Mouse (Mus musculus) Patski (cell line): ENCODE data around the gene Det1. TPM values are rescaled to one million over a fixed set of nuclear protein-coding genes. Genes with fewer than 3 reads are reported as not detected.

ENCODE experiments used
- ATAC-seq: fragments of 100-300 bp; one replicate; pipeline ENCODE4 v1.8.0; 2021
- CTCF ChIA-PET: fragments of 350-600 bp; sonication (Branson Sonifier 250); formaldehyde crosslinking; loops from one replicate; lab custom pipeline; 2022; ENCODE audit warnings: inconsistent platforms; lab: Charles Lee
- POLR2A ChIA-PET: fragments of 350-600 bp; sonication (Branson Sonifier 250); formaldehyde crosslinking; loops from one replicate; lab custom pipeline; 2022; ENCODE audit warnings: antibody characterized with exemption, inconsistent platforms; lab: Charles Lee
- DNase-seq: peaks from one replicate; pipeline ENCODE4 v3.0.0-alpha.2; 2011; ENCODE audit warnings: low read depth, low spot score
- H3K27me3 ChIP-seq: fragments of 371-371 bp; one replicate; pipeline ENCODE4 v1.5.1; 2021
- CTCF ChIP-seq: fragments of 100-300 bp; IDR thresholded peaks from one replicate; pipeline ENCODE4 v1.5.1; 2021
- in situ Hi-C: fragments of 300-500 bp; cut with MboI; formaldehyde crosslinking; loops from 3 replicates; pipeline ENCODE4 v1.11.1; 2018; ENCODE audit warnings: low pct_unique_long_range_greater_than_20kb, mixed read lengths
- polyA plus RNA-seq: library from polyadenylated mRNA; unstranded; gene quantifications from one replicate; pipeline ENCODE4 v1.2.3, GENCODE M21; 2021

Gene Det1
- polyA plus RNA-seq, 1 experiment from 2014 or later, result 10.9 TPM

DNA sequence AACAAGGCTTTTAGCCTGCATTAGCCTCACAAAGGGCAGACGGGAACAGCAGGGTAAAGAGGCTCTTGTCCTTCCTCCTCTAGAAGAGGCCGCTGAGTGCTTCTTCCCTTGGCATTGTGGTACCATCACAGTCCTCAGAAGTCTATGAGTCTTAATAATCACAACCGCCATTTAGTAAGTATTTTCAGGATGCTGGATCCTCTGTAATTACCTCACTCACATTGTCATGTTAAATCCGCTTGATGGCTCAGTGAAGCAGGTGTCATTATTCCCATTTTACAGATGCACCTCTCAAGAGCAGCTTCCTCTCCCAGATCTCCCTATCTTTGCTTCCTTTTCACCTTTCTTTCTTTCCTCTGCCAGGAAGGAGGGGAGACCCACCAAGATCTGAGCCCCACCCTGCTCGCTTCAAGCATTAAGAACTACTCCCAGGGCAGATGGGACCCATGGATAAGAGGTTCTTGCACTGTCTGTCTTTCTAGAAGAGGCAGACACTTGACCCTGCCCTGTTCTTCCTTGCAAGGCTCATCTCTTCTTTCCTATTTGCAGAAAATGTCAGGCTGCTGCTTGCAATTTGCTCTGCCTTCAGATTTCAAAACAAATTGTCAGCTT is 8.1 kb upstream of the Det1 start:
- ATAC-seq (no peak), DNase-seq (no peak)
- peaks cover 28% of the 10 kb centered on the region for H3K27me3 ChIP-seq
- CTCF ChIA-PET, result no interaction called here
- POLR2A ChIA-PET, result no interaction called here
- in situ Hi-C loops, result no loop called here
- no peak for TF ChIP-seq CTCF

DNA sequence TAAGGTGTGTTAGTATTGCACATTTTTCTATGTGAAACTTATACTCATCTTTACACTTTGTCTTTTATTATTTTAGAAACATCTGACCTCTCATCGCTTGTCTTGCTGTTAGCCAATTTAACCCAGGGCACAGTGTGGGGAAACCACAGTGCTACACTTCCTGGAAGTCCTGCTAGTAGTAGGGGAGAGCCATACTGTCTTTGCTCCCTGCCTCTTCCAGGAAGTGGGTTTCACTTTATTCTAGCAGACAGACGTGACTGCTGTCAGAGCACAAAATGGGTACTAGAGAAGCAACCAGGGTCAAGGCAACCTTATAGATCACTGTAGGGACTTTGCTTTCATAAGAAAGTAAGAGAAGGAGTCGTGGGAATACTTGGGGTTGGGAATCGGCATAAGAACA is 7.0 kb upstream of the Det1 start:
- POLR2A ChIA-PET, result no interaction called here
- CTCF ChIA-PET, result no interaction called here
- in situ Hi-C loops, result no loop called here
- TF ChIP-seq CTCF, result no peak
- DNase-seq, result no peak
- H3K27me3 ChIP-seq, result peaks cover 28% of the 10 kb centered on the region
- no peak for ATAC-seq

DNA sequence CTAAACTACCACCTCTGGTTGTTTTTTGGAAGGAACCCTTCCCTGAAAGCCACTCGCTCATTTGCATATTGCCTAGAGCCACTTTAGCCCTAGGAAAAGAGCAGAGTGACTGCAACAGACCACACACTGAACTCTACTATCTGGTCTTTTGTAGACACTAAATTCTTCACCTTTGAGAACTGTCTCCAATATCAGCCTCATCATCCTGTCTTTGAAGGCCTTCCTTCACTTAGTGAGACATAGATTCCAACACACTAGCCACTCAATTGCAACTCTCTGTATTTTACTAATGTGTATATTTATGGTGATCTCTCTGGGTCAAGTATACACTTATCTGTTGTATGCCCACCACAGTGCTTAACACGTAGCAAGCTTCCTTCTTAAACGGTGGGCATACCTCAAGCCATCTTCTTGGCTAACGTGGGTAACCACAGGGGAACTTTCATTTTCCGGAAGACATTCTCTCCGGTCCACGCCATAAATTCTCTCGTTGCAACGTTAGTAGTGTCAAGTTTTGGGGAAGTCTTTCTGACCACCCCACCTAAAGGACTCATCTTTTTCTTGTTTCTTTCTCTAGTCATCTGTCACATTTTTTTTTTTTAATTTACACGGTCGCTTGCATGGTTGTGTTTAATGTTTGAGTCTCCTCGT is 872 bp downstream of the Det1 start:
- DNase-seq, result no peak
- TF ChIP-seq CTCF, result no peak
- POLR2A ChIA-PET, result no interaction called here
- ATAC-seq, result no peak
- CTCF ChIA-PET, result interaction anchor here (1.4 kb wide), 1 partner anchor 28 kb away, joined by 3 read pairs; no protein-coding TSS in a partner anchor
- H3K27me3 ChIP-seq, result no peaks in the 10 kb centered on the region
- in situ Hi-C loops, result no loop called here

DNA sequence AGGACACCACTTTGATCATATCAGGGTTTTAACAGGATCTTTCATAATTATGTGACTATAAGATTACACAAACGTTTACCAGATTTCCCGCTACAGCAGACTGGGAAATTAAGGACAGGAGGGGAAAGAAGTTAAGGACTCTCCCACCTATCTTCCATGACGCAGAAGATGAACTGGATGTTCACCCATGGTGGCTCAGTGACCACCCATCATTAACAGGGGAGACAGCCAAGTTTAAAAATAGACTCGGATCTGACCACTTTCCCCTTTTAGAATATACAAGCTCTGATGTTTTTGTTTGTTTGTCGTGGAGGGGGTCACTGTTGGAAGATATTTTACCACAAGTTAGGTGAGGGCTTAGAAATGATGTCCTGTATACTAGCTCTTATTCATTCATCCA is 5.5 kb downstream of the Det1 start:
- in situ Hi-C loops, result no loop called here
- ChIA-PET POLR2A (no interaction called here), CTCF (interaction anchor here (1.9 to 2.3 kb wide), 2 partner anchors 29 to 49 kb away, joined by 4 to 5 read pairs; no protein-coding TSS in a partner anchor)
- no peak for DNase-seq
- H3K27me3 ChIP-seq, result no peaks in the 10 kb centered on the region
- no peak for ATAC-seq
- TF ChIP-seq CTCF, result no peak

DNA sequence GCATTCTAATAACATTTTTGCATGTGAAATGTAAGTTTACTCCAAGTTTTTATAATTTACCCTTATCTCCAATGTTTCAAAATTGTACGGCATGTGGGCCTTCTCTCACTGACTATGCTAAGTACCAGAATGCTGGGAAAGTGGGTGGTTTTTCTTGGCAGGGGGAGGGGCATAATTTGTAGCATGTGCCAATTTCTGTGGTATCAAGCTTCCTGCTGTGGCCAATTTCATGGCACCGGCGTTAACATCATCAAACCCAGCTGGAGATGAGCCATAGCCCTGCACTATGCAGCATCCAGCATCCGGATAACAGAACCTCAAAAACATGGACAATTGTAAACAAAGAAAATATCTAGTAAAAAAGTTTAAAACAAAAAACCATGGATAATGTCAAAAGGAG is 9.8 kb downstream of the Det1 start:
- no peaks in the 10 kb centered on the region for H3K27me3 ChIP-seq
- POLR2A ChIA-PET, result no interaction called here
- CTCF ChIA-PET, result interaction anchor here (1.2 to 1.3 kb wide), 2 partner anchors 10 to 50 kb away, joined by 3 to 6 read pairs; partner anchors contain the start of gene Det1
- ATAC-seq (no peak), DNase-seq (no peak)
- no peak for TF ChIP-seq CTCF
- in situ Hi-C loops, result no loop called here

DNA sequence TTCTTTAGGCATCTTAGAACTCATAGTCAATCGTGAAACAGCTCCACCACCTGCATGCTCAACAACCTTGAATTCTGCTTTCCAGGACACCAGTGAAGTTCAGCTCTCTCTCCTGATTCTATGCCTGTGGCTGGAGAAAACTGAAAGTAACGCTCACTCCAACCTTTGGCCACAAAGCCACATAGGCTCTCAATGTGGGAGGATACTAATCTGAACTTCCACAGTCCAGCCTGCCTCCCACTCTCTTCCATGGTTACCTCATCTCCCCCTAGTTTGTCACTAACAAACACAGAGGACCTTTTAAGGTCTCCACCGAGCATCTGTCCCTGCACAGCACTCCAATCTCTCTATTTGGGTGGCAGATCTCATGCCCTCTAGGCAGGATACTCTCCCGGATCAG is 11.4 kb downstream of the Det1 start:
- TF ChIP-seq CTCF, result no peak
- no peak for DNase-seq
- ChIA-PET CTCF (interaction anchor here (1.2 kb wide), 1 partner anchor 12 kb away, joined by 3 read pairs; the partner anchor contains the start of gene Det1), POLR2A (no interaction called here)
- no peak for ATAC-seq
- in situ Hi-C loops, result no loop called here
- no peaks in the 10 kb centered on the region for H3K27me3 ChIP-seq

DNA sequence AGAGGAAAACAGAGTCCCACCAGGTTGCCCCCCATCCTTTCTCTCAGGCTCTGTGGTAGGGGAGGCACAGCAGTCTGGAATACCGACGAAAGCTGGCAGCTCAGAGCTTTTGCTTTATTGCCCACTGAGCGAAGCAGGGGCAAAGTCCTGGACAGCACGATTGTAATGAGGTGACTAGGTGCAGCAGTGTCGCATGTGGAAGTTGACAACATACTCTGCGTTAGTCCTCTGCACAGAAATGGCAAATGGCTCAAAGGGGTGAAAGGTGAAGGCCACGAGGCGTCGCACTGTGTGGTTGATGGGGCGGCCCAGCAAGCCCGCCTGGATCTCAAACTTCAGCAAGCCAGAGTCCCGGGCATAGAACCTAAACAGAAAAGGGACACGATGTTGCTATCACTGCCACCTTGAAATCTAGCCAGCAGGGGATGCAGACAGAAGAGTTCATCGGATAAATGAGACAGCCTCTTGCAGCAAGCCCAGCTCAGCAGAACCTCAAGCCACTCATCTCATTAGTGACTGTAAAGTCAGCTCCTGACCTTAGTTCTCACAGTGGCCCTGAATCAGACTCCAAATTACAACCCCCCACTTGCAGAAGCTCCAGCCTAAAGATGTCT is 19.2 kb downstream of the Det1 start:
- TF ChIP-seq CTCF, result no peak
- ChIA-PET POLR2A (interaction anchor here (0.6 to 1.1 kb wide), 4 partner anchors 9 to 41 kb away, joined by 3 to 4 read pairs (median 3); no protein-coding TSS in a partner anchor), CTCF (no interaction called here)
- no peak for ATAC-seq
- H3K27me3 ChIP-seq, result no peaks in the 10 kb centered on the region
- in situ Hi-C loops, result no loop called here
- DNase-seq, result no peak

DNA sequence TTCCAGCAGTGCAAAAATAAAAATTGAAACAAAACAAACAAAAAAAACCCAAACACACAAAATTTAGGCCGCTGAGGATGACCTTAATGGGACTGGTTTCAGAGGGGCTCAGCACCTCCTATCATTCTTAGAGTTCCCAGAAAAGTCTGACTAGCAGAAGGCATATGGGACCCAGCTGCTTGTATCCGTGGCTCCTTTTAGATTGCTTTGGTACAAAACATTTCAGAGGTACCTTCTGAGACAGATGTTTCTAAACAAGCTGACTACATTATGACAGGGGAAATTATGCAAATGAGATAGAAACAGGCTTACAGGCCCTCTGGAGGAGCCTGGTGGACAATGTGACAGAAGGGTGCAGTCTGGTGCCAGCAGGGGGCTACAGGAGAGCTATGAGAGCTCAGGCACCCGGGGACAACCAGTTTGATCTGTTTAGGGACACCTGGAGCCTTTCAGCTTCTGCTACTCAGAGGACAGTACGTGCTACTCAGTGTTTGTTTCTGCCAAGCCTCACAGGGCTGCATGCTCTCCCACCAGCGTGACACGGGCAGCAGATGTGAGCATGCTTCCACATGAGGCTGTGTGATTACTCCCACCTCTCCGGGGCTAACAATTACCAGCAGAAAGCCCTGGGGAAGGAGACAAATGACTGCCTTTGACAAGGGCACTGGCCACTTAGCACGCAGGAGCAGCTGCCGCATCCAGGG is 20.2 kb downstream of the Det1 start:
- H3K27me3 ChIP-seq, result no peaks in the 10 kb centered on the region
- ChIA-PET POLR2A (no interaction called here), CTCF (no interaction called here)
- no peak for ATAC-seq
- in situ Hi-C loops, result no loop called here
- DNase-seq, result no peak
- no peak for TF ChIP-seq CTCF

DNA sequence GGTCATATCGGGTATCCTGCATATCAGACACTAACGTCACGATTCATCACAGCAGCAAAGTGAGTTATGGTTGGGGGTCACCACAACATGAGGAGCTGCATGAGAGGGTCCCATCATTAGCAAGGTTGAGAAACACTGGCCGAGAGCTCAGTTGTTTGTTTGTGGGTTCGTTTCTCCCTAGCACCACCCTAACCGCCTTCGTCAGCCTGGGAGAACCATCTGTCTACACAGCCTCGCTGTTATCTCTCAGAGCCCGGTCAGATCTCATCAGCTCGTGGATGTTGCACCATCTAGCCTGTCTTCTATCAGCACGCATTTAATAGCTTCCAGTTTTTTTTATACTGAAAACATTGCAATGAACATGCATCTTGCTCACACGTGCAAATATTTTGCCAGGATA is 28.7 kb downstream of the Det1 start:
- no peak for DNase-seq
- TF ChIP-seq CTCF, result no peak
- in situ Hi-C loops, result no loop called here
- ChIA-PET CTCF (interaction anchor here (0.9 kb wide), 1 partner anchor 28 kb away, joined by 3 read pairs; the partner anchor contains the start of gene Det1), POLR2A (interaction anchor here (1.1 to 1.2 kb wide), 2 partner anchors 9 to 10 kb away, joined by 3 read pairs; no protein-coding TSS in a partner anchor)
- no peak for ATAC-seq
- H3K27me3 ChIP-seq, result no peaks in the 10 kb centered on the region

DNA sequence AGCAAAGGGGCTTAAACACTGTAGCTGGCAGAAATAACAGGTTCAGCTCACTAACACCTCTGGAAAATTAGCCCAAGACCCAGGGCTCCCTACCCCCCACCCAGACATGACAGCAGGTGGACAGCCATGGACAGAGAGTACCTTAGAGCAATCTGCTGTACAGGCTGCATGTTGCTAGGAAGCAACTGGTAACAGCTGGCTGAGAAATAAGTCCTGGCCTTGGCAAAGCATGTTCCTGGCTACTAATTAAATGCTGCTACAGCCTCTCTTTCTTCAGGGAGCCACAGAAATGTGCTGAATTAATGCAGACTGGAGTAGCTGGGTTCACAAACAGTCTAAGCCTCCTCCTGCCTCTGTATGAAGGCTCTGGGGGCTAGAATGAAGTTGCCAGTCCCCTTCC is 32.3 kb downstream of the Det1 start:
- no peak for TF ChIP-seq CTCF
- DNase-seq (no peak), ATAC-seq (no peak)
- H3K27me3 ChIP-seq, result no peaks in the 10 kb centered on the region
- in situ Hi-C loops, result no loop called here
- POLR2A ChIA-PET, result no interaction called here
- CTCF ChIA-PET, result interaction anchor here (1.0 kb wide), 1 partner anchor 10 kb away, joined by 3 read pairs; no protein-coding TSS in a partner anchor
